Mouse (Mus musculus): ENCODE results near the gene Plcl1. TPM values are rescaled to one million over a fixed set of nuclear protein-coding genes. Genes with fewer than 3 reads are reported as not detected.

Gene Plcl1
- total and polyA plus RNA-seq, 3 experiments, result 0.05 TPM; not detected in 2

DNA sequence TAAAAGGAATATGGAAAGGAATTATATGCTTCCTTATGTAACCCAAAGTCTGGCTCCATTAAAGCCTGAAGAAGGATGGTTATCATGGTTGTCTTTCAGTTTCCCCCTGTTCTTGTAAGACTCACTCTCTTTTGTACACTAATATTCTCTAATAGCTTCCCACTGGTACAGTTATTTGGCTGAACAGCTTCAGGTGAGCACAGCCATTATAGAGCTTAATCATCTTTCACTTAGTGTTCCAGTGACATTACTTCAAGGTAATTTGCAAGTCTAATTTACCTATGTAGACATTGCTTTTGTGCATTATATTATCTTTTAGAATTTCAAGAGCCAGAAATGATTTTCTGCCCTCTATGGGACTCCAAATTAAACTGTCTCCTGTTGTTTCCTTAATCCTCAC is 184.3 kb downstream of the Plcl1 start:
- no peak for DNase-seq (ENCODE audit: low spot score)
- Histone ChIP-seq H3K27me3 (ENCODE audit: insufficient read depth, low read length) (no peaks in the 10 kb centered on the region; the same call in 1 of the 2 replicates), H3K4me1 (ENCODE audit: insufficient read depth, low read depth, low read length) (no peaks in the 10 kb centered on the region), H3K36me3 (replicated peaks) (no peaks in the 10 kb centered on the region), H3K9me3 (replicated peaks) (no peaks in the 10 kb centered on the region), H3K4me3 (ENCODE audit: low read depth, low read length) (no peak overlapping the region)
- TF ChIP-seq CTCF (IDR thresholded peaks at IDR 0.05; ENCODE audit: low read depth, low read length) (no peak), POLR2AphosphoS5 (IDR thresholded peaks at IDR 0.05; ENCODE audit: insufficient replicate concordance, low read depth, low read length) (no peak), GATA1 (IDR thresholded peaks at IDR 0.05; ENCODE audit: borderline replicate concordance, low read length) (no peak), GATA2 (IDR thresholded peaks at IDR 0.05; ENCODE audit: borderline replicate concordance, low read depth, low read length) (no peak), TAL1 (conservative IDR thresholded peaks at IDR 0.05; ENCODE audit: low read depth, low read length) (no peak)
- no peak for ATAC-seq (ENCODE audit: extremely low read depth, insufficient number of reproducible peaks, low FRiP score, poor library complexity, severe bottlenecking)

DNA sequence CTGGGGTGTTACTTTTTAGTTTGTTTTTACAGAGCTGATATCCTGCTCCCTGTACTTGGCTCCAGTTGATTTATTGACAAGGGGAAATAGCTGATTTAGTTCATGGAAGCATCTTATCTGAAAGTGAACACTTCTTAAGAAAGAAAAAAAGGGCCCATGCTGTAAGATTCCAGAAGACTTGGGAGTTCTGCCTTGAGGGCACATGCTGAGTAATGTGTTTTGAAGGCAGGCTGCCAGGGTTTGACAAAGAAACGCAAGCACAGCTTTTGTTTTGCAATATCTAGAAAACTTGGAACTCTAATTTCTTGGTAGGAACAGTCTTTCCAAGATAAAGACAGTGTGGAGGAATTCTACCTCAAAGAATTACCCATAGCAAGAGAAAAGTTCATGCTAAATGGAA is 194.8 kb downstream of the Plcl1 start:
- Histone ChIP-seq H3K27me3 (ENCODE audit: insufficient read depth, low read length) (no peaks in the 10 kb centered on the region), H3K36me3 (replicated peaks) (no peaks in the 10 kb centered on the region), H3K4me3 (ENCODE audit: low read depth, low read length) (no peak overlapping the region), H3K4me1 (ENCODE audit: insufficient read depth, low read depth, low read length) (no peaks in the 10 kb centered on the region), H3K9me3 (replicated peaks) (no peaks in the 10 kb centered on the region)
- TF ChIP-seq TAL1 (conservative IDR thresholded peaks at IDR 0.05; ENCODE audit: low read depth, low read length) (no peak), GATA2 (IDR thresholded peaks at IDR 0.05; ENCODE audit: borderline replicate concordance, low read depth, low read length) (no peak), POLR2AphosphoS5 (IDR thresholded peaks at IDR 0.05; ENCODE audit: insufficient replicate concordance, low read depth, low read length) (no peak), GATA1 (IDR thresholded peaks at IDR 0.05; ENCODE audit: borderline replicate concordance, low read length) (no peak), CTCF (IDR thresholded peaks at IDR 0.05; ENCODE audit: low read depth, low read length) (no peak)
- DNase-seq (ENCODE audit: low spot score) (no peak), ATAC-seq (ENCODE audit: extremely low read depth, insufficient number of reproducible peaks, low FRiP score, poor library complexity, severe bottlenecking) (no peak)

DNA sequence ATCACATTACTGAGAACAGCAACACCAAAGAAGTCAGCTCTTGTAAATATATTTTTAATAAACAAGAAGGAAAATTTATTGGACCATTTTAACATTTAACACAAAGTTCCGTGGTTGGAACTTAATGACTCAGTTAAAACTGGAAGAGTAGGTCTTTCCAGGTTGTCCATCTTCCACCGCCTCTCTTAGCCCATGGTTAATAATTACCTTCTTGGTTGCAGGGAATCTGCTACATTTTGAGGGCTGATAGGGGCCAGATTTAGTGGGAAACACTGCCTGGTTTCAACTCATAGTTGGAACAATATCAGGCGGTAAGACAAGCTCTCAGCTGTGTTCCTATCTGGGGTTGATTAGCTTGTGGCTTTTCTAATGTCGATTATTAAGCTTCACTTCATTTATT is 198.9 kb downstream of the Plcl1 start:
- H3K36me3 ChIP-seq (replicated peaks), result no peaks in the 10 kb centered on the region
- H3K4me1 ChIP-seq (ENCODE audit: insufficient read depth, low read depth, low read length), result no peaks in the 10 kb centered on the region
- no peak for ATAC-seq (ENCODE audit: extremely low read depth, insufficient number of reproducible peaks, low FRiP score, poor library complexity, severe bottlenecking)
- DNase-seq (ENCODE audit: low spot score), result no peak
- H3K4me3 ChIP-seq (ENCODE audit: low read depth, low read length), result no peak overlapping the region
- TF ChIP-seq POLR2AphosphoS5 (IDR thresholded peaks at IDR 0.05; ENCODE audit: insufficient replicate concordance, low read depth, low read length) (no peak), GATA2 (IDR thresholded peaks at IDR 0.05; ENCODE audit: borderline replicate concordance, low read depth, low read length) (no peak), TAL1 (conservative IDR thresholded peaks at IDR 0.05; ENCODE audit: low read depth, low read length) (no peak), CTCF (IDR thresholded peaks at IDR 0.05; ENCODE audit: low read depth, low read length) (no peak), GATA1 (IDR thresholded peaks at IDR 0.05; ENCODE audit: borderline replicate concordance, low read length) (no peak)
- H3K27me3 ChIP-seq (ENCODE audit: insufficient read depth, low read length), result no peaks in the 10 kb centered on the region
- H3K9me3 ChIP-seq (replicated peaks), result no peaks in the 10 kb centered on the region

DNA sequence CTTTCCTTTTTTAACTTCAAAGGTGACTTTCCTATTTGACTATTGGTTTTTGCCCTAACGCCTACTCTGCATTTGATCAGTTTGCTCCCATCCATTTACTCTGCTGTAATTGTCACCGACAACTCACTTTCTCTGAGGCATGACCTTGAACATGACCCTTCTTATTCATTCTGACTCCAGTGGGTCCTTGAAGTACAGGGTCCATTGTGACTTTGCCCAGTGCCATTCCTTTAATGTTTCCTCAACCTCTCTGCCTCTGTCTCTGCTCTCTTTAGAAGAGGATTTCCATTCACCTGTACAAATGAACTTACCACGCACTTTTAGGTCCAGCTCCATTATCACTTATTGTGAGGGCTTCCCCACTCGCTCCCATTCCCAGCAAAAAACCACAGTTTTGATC is 199.7 kb downstream of the Plcl1 start:
- no peak for ATAC-seq (ENCODE audit: extremely low read depth, insufficient number of reproducible peaks, low FRiP score, poor library complexity, severe bottlenecking)
- no peaks in the 10 kb centered on the region for H3K36me3 ChIP-seq (replicated peaks)
- no peaks in the 10 kb centered on the region for H3K27me3 ChIP-seq (ENCODE audit: insufficient read depth, low read length)

DNA sequence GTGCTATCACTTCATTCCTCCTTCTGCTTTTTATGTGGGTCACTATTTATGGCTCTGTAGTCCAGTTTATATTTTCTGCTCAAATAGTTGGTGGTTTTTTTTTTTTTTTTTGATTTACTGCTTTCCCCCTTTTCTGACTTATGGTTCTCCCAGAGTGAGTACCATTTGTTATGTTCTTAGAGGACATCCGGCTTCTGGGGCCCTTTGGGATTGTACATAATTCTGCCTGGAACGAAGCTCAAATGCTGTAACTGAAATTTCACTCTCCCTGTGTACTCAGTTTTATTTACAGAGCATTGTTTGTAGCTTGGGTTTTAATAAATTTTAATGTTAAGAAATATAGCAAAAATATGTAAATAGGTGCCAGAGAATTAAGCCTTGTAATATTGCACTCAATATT is 200.2 kb downstream of the Plcl1 start:
- Histone ChIP-seq H3K9me3 (replicated peaks) (no peaks in the 10 kb centered on the region), H3K4me1 (ENCODE audit: insufficient read depth, low read depth, low read length) (no peaks in the 10 kb centered on the region), H3K27me3 (ENCODE audit: insufficient read depth, low read length) (no peaks in the 10 kb centered on the region), H3K4me3 (ENCODE audit: low read depth, low read length) (no peak overlapping the region), H3K36me3 (replicated peaks) (no peaks in the 10 kb centered on the region)
- TF ChIP-seq GATA2 (IDR thresholded peaks at IDR 0.05; ENCODE audit: borderline replicate concordance, low read depth, low read length) (no peak), POLR2AphosphoS5 (IDR thresholded peaks at IDR 0.05; ENCODE audit: insufficient replicate concordance, low read depth, low read length) (no peak), TAL1 (conservative IDR thresholded peaks at IDR 0.05; ENCODE audit: low read depth, low read length) (no peak), GATA1 (IDR thresholded peaks at IDR 0.05; ENCODE audit: borderline replicate concordance, low read length) (no peak), CTCF (IDR thresholded peaks at IDR 0.05; ENCODE audit: low read depth, low read length) (no peak)
- no peak for DNase-seq (ENCODE audit: low spot score)
- ATAC-seq (ENCODE audit: extremely low read depth, insufficient number of reproducible peaks, low FRiP score, poor library complexity, severe bottlenecking), result no peak

More for the DNA sequence above, 199.7 kb downstream of the Plcl1 start:
- Histone ChIP-seq H3K4me1 (ENCODE audit: insufficient read depth, low read depth, low read length) (no peaks in the 10 kb centered on the region), H3K4me3 (ENCODE audit: low read depth, low read length) (no peak overlapping the region), H3K9me3 (replicated peaks) (no peaks in the 10 kb centered on the region)
- TF ChIP-seq GATA1 (IDR thresholded peaks at IDR 0.05; ENCODE audit: borderline replicate concordance, low read length), result no peak
- TF ChIP-seq POLR2AphosphoS5 (IDR thresholded peaks at IDR 0.05; ENCODE audit: insufficient replicate concordance, low read depth, low read length), result no peak
- no peak for DNase-seq (ENCODE audit: low spot score)

DNA sequence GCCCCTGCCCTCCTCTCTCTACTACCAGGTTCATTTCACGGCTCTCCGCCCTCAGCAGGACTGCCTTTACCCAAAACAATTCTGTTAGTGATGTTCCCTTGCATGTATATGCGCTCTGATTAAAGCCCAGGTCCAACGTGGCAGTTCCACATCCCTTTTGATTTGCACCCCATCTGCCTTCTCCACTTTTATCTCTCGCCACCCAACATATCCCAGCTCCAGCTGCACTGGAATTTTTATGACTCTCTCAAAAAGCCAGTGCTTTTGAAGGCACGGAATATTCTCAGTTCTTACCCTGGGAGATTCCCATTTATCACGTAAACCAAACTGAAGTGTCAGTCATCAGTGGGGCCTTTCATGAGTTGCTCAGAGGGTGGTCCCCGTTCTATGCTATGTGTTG is 200.7 kb downstream of the Plcl1 start:
- H3K36me3 ChIP-seq (replicated peaks), result no peaks in the 10 kb centered on the region
- no peak overlapping the region for H3K4me3 ChIP-seq (ENCODE audit: low read depth, low read length)
- no peaks in the 10 kb centered on the region for H3K4me1 ChIP-seq (ENCODE audit: insufficient read depth, low read depth, low read length)
- ATAC-seq (ENCODE audit: extremely low read depth, insufficient number of reproducible peaks, low FRiP score, poor library complexity, severe bottlenecking) (no peak), DNase-seq (ENCODE audit: low spot score) (no peak)
- no peaks in the 10 kb centered on the region for H3K27me3 ChIP-seq (ENCODE audit: insufficient read depth, low read length)
- no peaks in the 10 kb centered on the region for H3K9me3 ChIP-seq (replicated peaks)
- TF ChIP-seq POLR2AphosphoS5 (IDR thresholded peaks at IDR 0.05; ENCODE audit: insufficient replicate concordance, low read depth, low read length) (no peak), CTCF (IDR thresholded peaks at IDR 0.05; ENCODE audit: low read depth, low read length) (no peak), TAL1 (conservative IDR thresholded peaks at IDR 0.05; ENCODE audit: low read depth, low read length) (no peak), GATA1 (IDR thresholded peaks at IDR 0.05; ENCODE audit: borderline replicate concordance, low read length) (no peak), GATA2 (IDR thresholded peaks at IDR 0.05; ENCODE audit: borderline replicate concordance, low read depth, low read length) (no peak)
